Mouse (Mus musculus): ENCODE measurements around the gene Nrp1. TPM values are rescaled to one million over a fixed set of nuclear protein-coding genes. Genes with fewer than 3 reads are reported as not detected.

The Nrp1 gene
- polyA plus RNA-seq, 1 experiment from 2014 or later = 132 TPM

- no peak for DNase-seq (ENCODE audit: low read depth, low spot score)
- in situ Hi-C loops (cut with MboI; ENCODE audit: low pct_unique_long_range_greater_than_20kb) = no loop called here
- H3K27me3 ChIP-seq = no peaks in the 10 kb centered on the region
- TF ChIP-seq CTCF (IDR thresholded peaks at IDR 0.05) = no peak
- ATAC-seq = no peak
- ChIA-PET POLR2A (no interaction called here), CTCF (no interaction called here)
These were observed 32.9 kb downstream of the Nrp1 start for GRCm38 (mm10) chr8:128391182-128391760.

- no peak for ATAC-seq
- DNase-seq (ENCODE audit: low read depth, low spot score) = no peak
These were observed 36.3 kb downstream of the Nrp1 start for GRCm38 (mm10) chr8:128394671-128395193.

GRCm38 (mm10) chr8:128396968-128397367 is 38.6 kb downstream of the Nrp1 start:
- TF ChIP-seq CTCF (IDR thresholded peaks at IDR 0.05) = no peak
- H3K27me3 ChIP-seq = no peaks in the 10 kb centered on the region
- POLR2A ChIA-PET = interaction anchor here (0.7 kb wide), 1 partner anchor 13 kb away, joined by 4 read pairs; no protein-coding TSS in a partner anchor
- CTCF ChIA-PET = interaction anchor here (1.0 kb wide), 1 partner anchor 10 kb away, joined by 3 read pairs; no protein-coding TSS in a partner anchor
- in situ Hi-C loops (cut with MboI; ENCODE audit: low pct_unique_long_range_greater_than_20kb) = no loop called here
- DNase-seq (ENCODE audit: low read depth, low spot score) = no peak
- ATAC-seq = no peak

More at GRCm38 (mm10) chr8:128394671-128395193, 36.3 kb downstream of the Nrp1 start:
- no peak for TF ChIP-seq CTCF (IDR thresholded peaks at IDR 0.05)
- ChIA-PET CTCF (no interaction called here), POLR2A (no interaction called here)
- in situ Hi-C loops (cut with MboI; ENCODE audit: low pct_unique_long_range_greater_than_20kb) = no loop called here
- no peaks in the 10 kb centered on the region for H3K27me3 ChIP-seq

- no peaks in the 10 kb centered on the region for H3K27me3 ChIP-seq
- CTCF ChIA-PET = no interaction called here
- DNase-seq (ENCODE audit: low read depth, low spot score) (no peak), ATAC-seq (no peak)
- POLR2A ChIA-PET = interaction anchor here (0.6 to 1.0 kb wide), 2 partner anchors 28 to 576 kb away, joined by 3 read pairs; no protein-coding TSS in a partner anchor
- no peak for TF ChIP-seq CTCF (IDR thresholded peaks at IDR 0.05)
- in situ Hi-C loops (cut with MboI; ENCODE audit: low pct_unique_long_range_greater_than_20kb) = no loop called here
These were observed 39.0 kb downstream of the Nrp1 start for GRCm38 (mm10) chr8:128397441-128397840.

- DNase-seq (ENCODE audit: low read depth, low spot score) (no peak), ATAC-seq (no peak)
- no peak for TF ChIP-seq CTCF (IDR thresholded peaks at IDR 0.05)
- CTCF ChIA-PET = no interaction called here
- in situ Hi-C loops (cut with MboI; ENCODE audit: low pct_unique_long_range_greater_than_20kb) = no loop called here
- POLR2A ChIA-PET = interaction anchor here (1.0 kb wide), 1 partner anchor 26 kb away, joined by 3 read pairs; no protein-coding TSS in a partner anchor
- H3K27me3 ChIP-seq = no peaks in the 10 kb centered on the region
These were observed 40.2 kb downstream of the Nrp1 start for GRCm38 (mm10) chr8:128398472-128399091.

- in situ Hi-C loops (cut with MboI; ENCODE audit: low pct_unique_long_range_greater_than_20kb) = no loop called here
- ChIA-PET POLR2A (no interaction called here), CTCF (no interaction called here)
- ATAC-seq (no peak), DNase-seq (ENCODE audit: low read depth, low spot score) (no peak)
- no peaks in the 10 kb centered on the region for H3K27me3 ChIP-seq
- no peak for TF ChIP-seq CTCF (IDR thresholded peaks at IDR 0.05)
These were observed 41.9 kb downstream of the Nrp1 start for GRCm38 (mm10) chr8:128400286-128400685.

GRCm38 (mm10) chr8:128404876-128405275 is 46.5 kb downstream of the Nrp1 start:
- no peak for ATAC-seq
- ChIA-PET CTCF (interaction anchor here (2.2 kb wide), 1 partner anchor 11 kb away, joined by 7 read pairs; no protein-coding TSS in a partner anchor), POLR2A (interaction anchor here (0.8 kb wide), 2 partner anchors 10 to 73 kb away, joined by 3 read pairs; no protein-coding TSS in a partner anchor)
- in situ Hi-C loops (cut with MboI; ENCODE audit: low pct_unique_long_range_greater_than_20kb) = no loop called here
- no peaks in the 10 kb centered on the region for H3K27me3 ChIP-seq
- DNase-seq (ENCODE audit: low read depth, low spot score) = no peak
- TF ChIP-seq CTCF (IDR thresholded peaks at IDR 0.05) = no peak

- ATAC-seq = no peak
- ChIA-PET CTCF (interaction anchor here (1.0 kb wide), 1 partner anchor 11 kb away, joined by 4 read pairs; no protein-coding TSS in a partner anchor), POLR2A (no interaction called here)
- DNase-seq (ENCODE audit: low read depth, low spot score) = no peak
- in situ Hi-C loops (cut with MboI; ENCODE audit: low pct_unique_long_range_greater_than_20kb) = loop anchor here (10.0 kb wide), 1 partner anchor 71 kb away; no protein-coding TSS in a partner anchor
- H3K27me3 ChIP-seq = no peaks in the 10 kb centered on the region
- no peak for TF ChIP-seq CTCF (IDR thresholded peaks at IDR 0.05)
These were observed 55.0 kb downstream of the Nrp1 start for GRCm38 (mm10) chr8:128413381-128413780.

GRCm38 (mm10) chr8:128415730-128416684 is 57.6 kb downstream of the Nrp1 start:
- DNase-seq (ENCODE audit: low read depth, low spot score) (no peak), ATAC-seq (peak; percentile 11)
- no peak for TF ChIP-seq CTCF (IDR thresholded peaks at IDR 0.05)

GRCm38 (mm10) chr8:128416896-128417295 is 58.5 kb downstream of the Nrp1 start:
- POLR2A ChIA-PET = no interaction called here
- DNase-seq (ENCODE audit: low read depth, low spot score) = peak; percentile 81
- CTCF ChIA-PET = interaction anchor here (1.5 to 2.4 kb wide), 2 partner anchors 12 to 53 kb away, joined by 3 to 7 read pairs; no protein-coding TSS in a partner anchor
- TF ChIP-seq CTCF (IDR thresholded peaks at IDR 0.05) = no peak
- no peaks in the 10 kb centered on the region for H3K27me3 ChIP-seq
- in situ Hi-C loops (cut with MboI; ENCODE audit: low pct_unique_long_range_greater_than_20kb) = loop anchor here (10.0 kb wide), 1 partner anchor 68 kb away; no protein-coding TSS in a partner anchor
- peak; percentile 58 for ATAC-seq

More at GRCm38 (mm10) chr8:128415730-128416684, 57.6 kb downstream of the Nrp1 start:
- CTCF ChIA-PET = interaction anchor here (1.5 to 2.4 kb wide), 2 partner anchors 11 to 52 kb away, joined by 3 to 7 read pairs; no protein-coding TSS in a partner anchor
- H3K27me3 ChIP-seq = no peaks in the 10 kb centered on the region
- POLR2A ChIA-PET = no interaction called here
- in situ Hi-C loops (cut with MboI; ENCODE audit: low pct_unique_long_range_greater_than_20kb) = loop anchor here (10.0 kb wide), 1 partner anchor 69 kb away; no protein-coding TSS in a partner anchor
